Mouse (Mus musculus): ENCODE results near the gene Cck. TPM values are rescaled to one million over a fixed set of nuclear protein-coding genes. Genes with fewer than 3 reads are reported as not detected.

The Cck gene
- total and polyA plus RNA-seq, 2 experiments from 2014 or later = 84.8 to 121 TPM

DNA sequence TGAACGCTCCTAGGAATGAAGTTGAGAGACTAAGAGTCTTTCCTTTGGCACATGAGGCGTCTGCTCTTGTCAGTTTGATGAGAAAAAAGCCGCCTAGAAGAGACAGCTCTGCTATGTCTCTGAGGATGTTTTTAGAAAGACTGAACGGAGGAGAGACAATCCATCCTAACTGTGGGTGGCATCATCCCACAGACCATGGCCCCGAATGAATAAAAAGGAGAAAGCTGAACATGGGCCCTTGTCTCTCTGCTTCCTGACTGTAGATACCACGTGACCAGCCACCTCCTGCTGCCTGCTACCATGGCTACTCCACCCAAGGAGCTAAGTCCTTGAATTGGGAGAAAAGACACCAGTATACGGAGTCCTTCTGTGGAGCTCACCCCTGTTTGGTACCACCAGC lies 8.3 kb downstream of the Cck start:
- DNase-seq (ENCODE audit: low spot score) = no peak
- Histone ChIP-seq H3K4me3 (ENCODE audit: low read length) (no peak overlapping the region), H3K4me2 (ENCODE audit: low read depth, low read length) (no peak overlapping the region), H3K36me3 (ENCODE audit: insufficient read depth, low read length) (no peaks in the 10 kb centered on the region), H3K27me3 (ENCODE audit: insufficient read depth, low read length) (no peaks in the 10 kb centered on the region), H3K4me1 (ENCODE audit: insufficient read depth, low read length) (no peaks in the 10 kb centered on the region), H3K9me3 (ENCODE audit: low read length) (no peaks in the 10 kb centered on the region), H3K27ac (no peak overlapping the region), H3K9ac (replicated peaks; ENCODE audit: low read length) (no peak overlapping the region)
- TF ChIP-seq CTCF (IDR thresholded peaks at IDR 0.05; ENCODE audit: low read depth) = no peak
- no peak for ATAC-seq
- 55% methylated on average over 7 of the region's 7 CpGs for WGBS

DNA sequence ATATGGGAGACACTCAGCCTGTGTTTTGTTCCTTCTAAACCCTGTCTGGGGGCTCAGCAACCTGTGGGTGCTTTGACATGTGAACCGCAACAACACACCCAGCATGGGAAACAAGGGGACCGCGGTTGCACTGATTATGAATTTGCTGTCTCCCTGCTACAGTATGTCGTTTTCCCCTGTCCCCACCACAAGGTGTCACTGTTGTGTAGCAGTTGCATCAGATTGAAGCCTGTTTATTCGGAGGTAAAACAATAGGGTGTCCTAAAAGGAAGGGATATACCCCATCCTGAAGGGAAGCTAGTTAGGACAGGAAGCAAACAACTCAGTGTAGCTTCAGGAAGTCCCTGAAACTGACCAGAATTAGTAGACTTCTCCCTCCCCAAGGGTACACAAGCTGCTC lies 16.0 kb downstream of the Cck start:
- Histone ChIP-seq H3K27ac (no peak overlapping the region), H3K9ac (replicated peaks; ENCODE audit: low read length) (no peak overlapping the region), H3K4me2 (ENCODE audit: low read depth, low read length) (no peak overlapping the region), H3K4me3 (ENCODE audit: low read length) (no peak overlapping the region), H3K9me3 (ENCODE audit: low read length) (no peaks in the 10 kb centered on the region), H3K36me3 (ENCODE audit: insufficient read depth, low read length) (no peaks in the 10 kb centered on the region), H3K4me1 (ENCODE audit: insufficient read depth, low read length) (no peaks in the 10 kb centered on the region), H3K27me3 (ENCODE audit: insufficient read depth, low read length) (no peaks in the 10 kb centered on the region)
- ATAC-seq (peak; percentile 63; the same call in 1 of the 2 replicates), DNase-seq (ENCODE audit: low spot score) (peak; percentile 90)
- 23% methylated on average over 5 of the region's 5 CpGs for WGBS
- TF ChIP-seq CTCF (IDR thresholded peaks at IDR 0.05; ENCODE audit: low read depth) = peak; percentile 92

DNA sequence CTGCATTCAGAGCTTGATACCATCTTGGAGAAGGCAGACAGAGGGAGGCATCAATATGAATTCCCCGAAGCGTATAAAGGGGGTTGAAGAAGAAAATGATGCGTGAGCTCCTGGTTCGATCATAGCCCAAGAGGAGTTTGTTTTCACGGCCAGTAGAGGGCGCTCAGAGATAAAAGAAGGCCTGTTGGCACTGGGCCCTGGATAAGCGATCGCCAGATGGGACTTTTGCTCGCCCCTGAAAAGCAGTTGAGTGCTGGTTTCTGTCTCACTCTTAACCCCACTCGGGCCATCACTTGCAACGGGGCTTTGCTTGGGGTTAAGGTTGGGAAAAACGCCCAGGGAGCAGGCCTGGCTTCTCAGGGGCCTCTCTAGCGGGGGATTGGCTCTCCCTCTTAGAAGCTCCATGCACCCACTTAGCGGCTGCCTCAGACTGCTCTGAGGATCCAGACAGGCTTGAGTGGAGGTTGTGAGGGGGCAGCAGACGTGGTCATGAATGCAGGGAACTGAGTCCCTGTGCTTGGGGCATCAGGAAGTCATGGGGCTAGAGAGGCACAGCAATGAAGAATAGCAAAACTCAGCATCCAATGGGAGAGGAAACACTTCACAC lies 18.1 kb downstream of the Cck start:
- Histone ChIP-seq H3K36me3 (ENCODE audit: insufficient read depth, low read length) (peaks cover 11% of the 10 kb centered on the region), H3K4me3 (ENCODE audit: low read length) (no peak overlapping the region), H3K27ac (no peak overlapping the region), H3K9me3 (ENCODE audit: low read length) (no peaks in the 10 kb centered on the region), H3K4me1 (ENCODE audit: insufficient read depth, low read length) (no peaks in the 10 kb centered on the region), H3K4me2 (ENCODE audit: low read depth, low read length) (peak overlapping the region; percentile 39), H3K27me3 (ENCODE audit: insufficient read depth, low read length) (no peaks in the 10 kb centered on the region), H3K9ac (replicated peaks; ENCODE audit: low read length) (no peak overlapping the region)
- DNase-seq (ENCODE audit: low spot score) (peak; percentile 95), ATAC-seq (peak; percentile 62)
- WGBS = 6% methylated on average over 15 of the region's 15 CpGs
- peak; percentile 86 for TF ChIP-seq CTCF (IDR thresholded peaks at IDR 0.05; ENCODE audit: low read depth)

DNA sequence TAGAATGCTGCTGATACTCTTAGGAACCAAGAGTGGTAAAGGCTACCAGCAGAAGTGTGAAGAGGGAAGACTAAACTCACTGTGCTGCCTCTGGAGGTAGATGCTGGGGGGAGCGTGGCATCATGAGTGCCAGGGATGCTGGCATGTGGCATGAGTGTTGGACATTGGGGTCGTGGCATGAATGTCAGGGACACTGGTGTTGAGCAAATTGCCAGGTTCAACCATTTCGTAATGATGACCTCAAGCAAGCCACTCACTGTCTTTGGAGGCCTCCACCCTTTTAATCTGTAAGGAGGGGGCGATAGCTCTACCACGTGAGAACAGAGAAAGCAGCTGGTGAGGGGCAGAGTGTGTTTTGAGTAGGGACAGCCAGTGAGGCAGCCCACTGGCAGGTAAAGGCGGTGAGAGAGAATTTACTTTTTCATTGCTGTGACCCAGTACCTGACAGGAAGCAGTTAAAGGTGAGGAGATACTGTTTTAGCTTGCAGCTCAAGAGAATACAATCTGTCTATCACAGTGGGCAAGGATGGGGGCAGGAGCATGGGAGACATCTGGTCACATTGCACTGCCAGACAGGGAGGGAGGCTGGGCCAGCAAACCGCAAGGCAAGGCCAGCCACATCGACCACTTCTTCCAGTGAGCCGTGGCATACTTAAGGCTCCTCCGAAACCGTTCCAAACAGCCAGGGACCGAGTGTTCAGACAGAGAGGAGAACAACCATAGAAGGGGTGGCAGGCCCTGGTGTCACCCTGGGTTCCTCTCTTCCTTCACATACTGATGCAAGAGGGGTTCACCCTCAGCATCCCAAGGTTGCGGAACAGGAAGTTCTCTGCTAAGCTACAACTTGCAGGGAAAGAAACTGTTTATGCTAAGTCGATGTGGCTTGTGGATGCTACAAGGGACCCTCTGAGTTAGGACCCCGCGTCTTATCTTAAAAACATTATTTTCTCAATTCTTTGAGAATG lies 19.7 kb downstream of the Cck start:
- Histone ChIP-seq H3K36me3 (ENCODE audit: insufficient read depth, low read length) (peaks cover 24% of the 10 kb centered on the region), H3K4me3 (ENCODE audit: low read length) (no peak overlapping the region), H3K27me3 (ENCODE audit: insufficient read depth, low read length) (no peaks in the 10 kb centered on the region), H3K27ac (no peak overlapping the region), H3K9me3 (ENCODE audit: low read length) (no peaks in the 10 kb centered on the region), H3K4me2 (ENCODE audit: low read depth, low read length) (no peak overlapping the region), H3K9ac (replicated peaks; ENCODE audit: low read length) (no peak overlapping the region), H3K4me1 (ENCODE audit: insufficient read depth, low read length) (no peaks in the 10 kb centered on the region)
- ATAC-seq = no peak; the same call in 1 of the 2 replicates
- 67% methylated on average over 16 of the region's 16 CpGs for WGBS
- DNase-seq (ENCODE audit: low spot score) = peak; percentile 40
- no peak for TF ChIP-seq CTCF (IDR thresholded peaks at IDR 0.05; ENCODE audit: low read depth)

DNA sequence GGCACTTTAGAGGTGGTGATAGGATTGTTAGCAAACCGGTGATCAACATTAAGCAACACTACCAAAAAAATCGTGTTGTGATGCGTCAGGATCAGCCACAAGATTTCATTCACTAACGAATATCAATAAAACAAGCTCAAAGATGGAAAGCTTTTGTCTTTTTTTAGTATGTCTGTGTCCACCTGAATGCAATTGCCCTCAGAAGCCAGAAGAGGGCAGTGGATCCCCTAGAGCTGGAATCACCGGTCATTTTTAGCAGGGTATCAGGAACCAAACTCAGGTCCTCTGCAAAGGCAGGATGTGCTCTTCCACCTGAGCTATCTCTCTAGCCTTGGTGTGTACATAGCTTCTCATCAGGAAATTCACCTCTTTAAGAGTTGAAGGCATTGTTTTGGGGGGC lies 20.7 kb downstream of the Cck start:
- H3K27ac ChIP-seq = no peak overlapping the region
- H3K4me1 ChIP-seq (ENCODE audit: insufficient read depth, low read length) = no peaks in the 10 kb centered on the region
- no peak overlapping the region for H3K4me2 ChIP-seq (ENCODE audit: low read depth, low read length)
- peak; percentile 63 for TF ChIP-seq CTCF (IDR thresholded peaks at IDR 0.05; ENCODE audit: low read depth)
- H3K9ac ChIP-seq (replicated peaks; ENCODE audit: low read length) = no peak overlapping the region
- no peak overlapping the region for H3K4me3 ChIP-seq (ENCODE audit: low read length)
- H3K9me3 ChIP-seq (ENCODE audit: low read length) = no peaks in the 10 kb centered on the region
- DNase-seq (ENCODE audit: low spot score) (no peak), ATAC-seq (no peak)
- H3K36me3 ChIP-seq (ENCODE audit: insufficient read depth, low read length) = peaks cover 29% of the 10 kb centered on the region
- H3K27me3 ChIP-seq (ENCODE audit: insufficient read depth, low read length) = no peaks in the 10 kb centered on the region
- WGBS = 86% methylated on average over 5 of the region's 5 CpGs

DNA sequence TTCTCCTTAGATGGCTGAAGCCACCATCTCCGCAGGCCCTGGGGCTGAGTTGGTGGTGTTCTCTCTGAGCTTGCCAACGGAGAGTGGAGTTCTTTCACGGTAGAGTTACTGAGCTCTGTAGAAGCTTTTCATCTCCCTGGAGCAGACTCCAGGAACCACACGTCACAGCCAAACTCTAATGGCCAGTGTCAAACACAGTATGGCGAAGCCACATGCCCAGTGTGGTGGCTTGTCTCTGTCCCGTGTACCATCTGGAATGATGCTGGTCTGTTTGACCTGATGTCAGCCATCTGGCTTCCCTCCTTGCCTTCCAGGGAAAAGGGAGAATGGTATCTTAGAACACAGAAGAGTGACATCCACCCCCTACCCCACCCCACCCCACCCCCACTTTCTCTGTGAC lies 25.8 kb downstream of the Cck start:
- no peak overlapping the region for H3K4me2 ChIP-seq (ENCODE audit: low read depth, low read length)
- H3K36me3 ChIP-seq (ENCODE audit: insufficient read depth, low read length) = peaks cover 37% of the 10 kb centered on the region
- DNase-seq (ENCODE audit: low spot score) (peak; percentile 66), ATAC-seq (peak; percentile 60)
- TF ChIP-seq CTCF (IDR thresholded peaks at IDR 0.05; ENCODE audit: low read depth) = no peak
- no peak overlapping the region for H3K27ac ChIP-seq
- no peaks in the 10 kb centered on the region for H3K27me3 ChIP-seq (ENCODE audit: insufficient read depth, low read length)
- H3K9me3 ChIP-seq (ENCODE audit: low read length) = no peaks in the 10 kb centered on the region
- no peak overlapping the region for H3K4me3 ChIP-seq (ENCODE audit: low read length)
- H3K9ac ChIP-seq (replicated peaks; ENCODE audit: low read length) = no peak overlapping the region
- WGBS = 28% methylated on average over 6 of the region's 6 CpGs
- H3K4me1 ChIP-seq (ENCODE audit: insufficient read depth, low read length) = no peaks in the 10 kb centered on the region
